Mouse (Mus musculus): ENCODE results near the gene Dnajc4.

The Dnajc4 gene

GRCm38 (mm10) chr19:6992011-6992858, at the start of gene Dnajc4:
TSS of gene Dnajc4 (minus strand) at chr19:6992572.
- peak; percentile 99 for DNase-seq

GRCm38 (mm10) chr19:7041171-7041570, 48.8 kb upstream of the Dnajc4 start:
- no peak for DNase-seq

GRCm38 (mm10) chr19:7040637-7041130, 48.3 kb upstream of the Dnajc4 start:
- DNase-seq: peak; percentile 19

- DNase-seq: peak; percentile 98
These were observed 47.7 kb upstream of the Dnajc4 start, which contains the start of gene Stip1 for GRCm38 (mm10) chr19:7039841-7040636. TSS of gene Stip1 (minus strand) at chr19:7039967.

- peak; percentile 71 for DNase-seq
These were observed 46.8 kb upstream of the Dnajc4 start for GRCm38 (mm10) chr19:7039088-7039720.

- no peak for DNase-seq
These were observed 41.6 kb upstream of the Dnajc4 start for GRCm38 (mm10) chr19:7034006-7034405.

- DNase-seq: no peak
These were observed 37.2 kb upstream of the Dnajc4 start for GRCm38 (mm10) chr19:7029531-7029930.

GRCm38 (mm10) chr19:7020224-7020641, 27.9 kb upstream of the Dnajc4 start:
- DNase-seq: peak; percentile 67

- peak; percentile 87 for DNase-seq
These were observed 26.8 kb upstream of the Dnajc4 start, which contains the start of gene Fermt3 for GRCm38 (mm10) chr19:7019191-7019590. TSS of gene Fermt3 (minus strand) at chr19:7019469.

GRCm38 (mm10) chr19:7018546-7018945, 26.2 kb upstream of the Dnajc4 start:
- DNase-seq: peak; percentile 30

- DNase-seq: peak; percentile 88
These were observed 25.4 kb upstream of the Dnajc4 start for GRCm38 (mm10) chr19:7017541-7018457.

- DNase-seq: no peak
These were observed 22.2 kb upstream of the Dnajc4 start for GRCm38 (mm10) chr19:7014481-7015135.

- DNase-seq: no peak
These were observed 21.6 kb upstream of the Dnajc4 start for GRCm38 (mm10) chr19:7013984-7014383.

- DNase-seq: no peak
These were observed 20.1 kb upstream of the Dnajc4 start for GRCm38 (mm10) chr19:7012426-7012825.

- no peak for DNase-seq
These were observed 14.7 kb upstream of the Dnajc4 start for GRCm38 (mm10) chr19:7006892-7007593.

- no peak for DNase-seq
These were observed 7.1 kb upstream of the Dnajc4 start for GRCm38 (mm10) chr19:6999360-7000063.

GRCm38 (mm10) chr19:6997721-6998290, 5.4 kb upstream of the Dnajc4 start:
- no peak for DNase-seq

GRCm38 (mm10) chr19:6996006-6996405, 3.6 kb upstream of the Dnajc4 start, which contains the start of the genes Nudt22 and Trpt1:
TSS of gene Nudt22 (minus strand) at chr19:6996117.
TSS of gene Trpt1 (plus strand) at chr19:6996131.
- peak; percentile 91 for DNase-seq

- no peak for DNase-seq
These were observed 3.1 kb upstream of the Dnajc4 start for GRCm38 (mm10) chr19:6995255-6995991.
